Mouse (Mus musculus) thymus, adult 18-20 months (tissue): ENCODE results near the gene Dok5.

Experiments used
- DNase-seq, 2 experiments: peaks; one replicate each; pipeline ENCODE4 v3.0.0; 2022; ENCODE audit warnings: mixed read lengths in 2 of 2

Dok5 gene

GRCm38 (mm10) chr2:170739713-170740365 is 8.2 kb downstream of the Dok5 start:
- DNase-seq = no peak

- DNase-seq = no peak
Measured at GRCm38 (mm10) chr2:170743521-170743920, 11.9 kb downstream of the Dok5 start.

- DNase-seq = no peak
Measured at GRCm38 (mm10) chr2:170748901-170749300, 17.3 kb downstream of the Dok5 start.

GRCm38 (mm10) chr2:170752191-170752850 is 20.7 kb downstream of the Dok5 start:
- no peak for DNase-seq

- DNase-seq = no peak
Measured at GRCm38 (mm10) chr2:170755817-170756216, 24.2 kb downstream of the Dok5 start.

GRCm38 (mm10) chr2:170756667-170757066 is 25.1 kb downstream of the Dok5 start:
- no peak for DNase-seq

GRCm38 (mm10) chr2:170757228-170757875 is 25.7 kb downstream of the Dok5 start:
- no peak for DNase-seq

GRCm38 (mm10) chr2:170758201-170758600 is 26.6 kb downstream of the Dok5 start:
- no peak for DNase-seq

- DNase-seq = no peak
Measured at GRCm38 (mm10) chr2:170764704-170765103, 33.1 kb downstream of the Dok5 start.

- DNase-seq = no peak
Measured at GRCm38 (mm10) chr2:170767243-170767642, 35.6 kb downstream of the Dok5 start.

GRCm38 (mm10) chr2:170768699-170769098 is 37.1 kb downstream of the Dok5 start:
- no peak for DNase-seq

GRCm38 (mm10) chr2:170771555-170771954 is 39.9 kb downstream of the Dok5 start:
- no peak for DNase-seq

GRCm38 (mm10) chr2:170772126-170772884 is 40.7 kb downstream of the Dok5 start:
- no peak for DNase-seq

GRCm38 (mm10) chr2:170772885-170773270 is 41.3 kb downstream of the Dok5 start:
- DNase-seq = no peak

GRCm38 (mm10) chr2:170775577-170775976 is 44.0 kb downstream of the Dok5 start:
- DNase-seq = no peak

GRCm38 (mm10) chr2:170776107-170776506 is 44.5 kb downstream of the Dok5 start:
- DNase-seq = no peak

- DNase-seq = no peak
Measured at GRCm38 (mm10) chr2:170777572-170777971, 46.0 kb downstream of the Dok5 start.

GRCm38 (mm10) chr2:170780010-170780750 is 48.6 kb downstream of the Dok5 start:
- no peak for DNase-seq

GRCm38 (mm10) chr2:170788101-170788500 is 56.5 kb downstream of the Dok5 start:
- DNase-seq = no peak

- DNase-seq = no peak
Measured at GRCm38 (mm10) chr2:170791332-170792017, 59.9 kb downstream of the Dok5 start.

- DNase-seq = no peak
Measured at GRCm38 (mm10) chr2:170795242-170795641, 63.6 kb downstream of the Dok5 start.

GRCm38 (mm10) chr2:170802984-170803383 is 71.4 kb downstream of the Dok5 start:
- DNase-seq = no peak
